Mouse (Mus musculus) inflammation-experienced regulatory T-cells (primary cell): ENCODE data around the gene Ghrl. TPM values are rescaled to one million over a fixed set of nuclear protein-coding genes. Genes with fewer than 3 reads are reported as not detected.

Source experiments
- polyA plus RNA-seq, 2 experiments: library from polyadenylated mRNA; unstranded; fragments of 100-300 nt; shearing (Covaris generic); gene quantifications; one replicate each; pipeline ENCODE4 v1.2.1; 2017

Gene Ghrl
- under 1 TPM in 1 of 2 experiments, not detected in 1; 0.30 TPM for polyA plus RNA-seq

GRCm38 (mm10) chr6:113719878-113720277 is at the start of gene Ghrl:
Gene Ghrl (minus strand): TSS chr6:113719880.

GRCm38 (mm10) chr6:113740236-113741217 is 20.8 kb upstream of the Ghrl start, which contains the start of gene Sec13:
Gene Sec13 (minus strand): TSS chr6:113740743.

GRCm38 (mm10) chr6:113696582-113697221 is 23.0 kb downstream of the Ghrl start, which contains the start of gene Tatdn2:
Gene Tatdn2 (plus strand): TSS chr6:113697050.

Other genes with a start within 250 kb of the Ghrl start
- under 1 TPM; 0.31 to 0.89 TPM for gene Il17rc, start 248.5 kb downstream of the Ghrl start, polyA plus RNA-seq
- 10 to 100 TPM in 1 of 2 experiments, 1 to 10 TPM in 1; 9.9 to 12.6 TPM for gene Creld1, start 236.6 kb downstream of the Ghrl start, polyA plus RNA-seq
- under 1 TPM; 0.35 to 0.73 TPM for gene Prrt3, start 217.9 kb downstream of the Ghrl start, polyA plus RNA-seq
- 10 to 100 TPM; 82.2 to 89.7 TPM for gene Emc3, start 188.2 kb downstream of the Ghrl start, polyA plus RNA-seq
- gene Fancd2, start 188.2 kb downstream of the Ghrl start, polyA plus RNA-seq, result 1 to 10 TPM; 3.4 to 6.1 TPM
- gene Fancd2os, start 119.2 kb downstream of the Ghrl start, polyA plus RNA-seq, result not detected
- gene Brk1, start 115.1 kb downstream of the Ghrl start, polyA plus RNA-seq, result 100 to 1,000 TPM; 225 to 236 TPM
- gene Vhl, start 95.9 kb downstream of the Ghrl start, polyA plus RNA-seq, result 10 to 100 TPM; 28.3 to 29.5 TPM
- 10 to 100 TPM; 41.7 to 44.1 TPM for gene Irak2, start 81.4 kb downstream of the Ghrl start, polyA plus RNA-seq
- gene Tatdn2, start 22.8 kb downstream of the Ghrl start, polyA plus RNA-seq, result 1 to 10 TPM; 8.0 to 8.2 TPM
- gene Sec13, start 20.9 kb upstream of the Ghrl start, polyA plus RNA-seq, result 100 to 1,000 TPM; 162 to 166 TPM